Mouse (Mus musculus) kidney, adult 8-10 months (tissue): ENCODE measurements around the gene Krt222.
"Not testable (repeated sequence)": the region's sequence is repeated elsewhere in the genome, so short reads cannot be mapped to it uniquely, and the experiment has no call there.

Experiments
- DNase-seq, 2 experiments: peaks; one replicate each; pipeline ENCODE4 v3.0.0; 2022

The Krt222 gene

GRCm38 (mm10) chr11:99243820-99244374, at the start of gene Krt222:
Gene Krt222 (minus strand): TSS chr11:99244085.
- no peak for DNase-seq

DNA sequence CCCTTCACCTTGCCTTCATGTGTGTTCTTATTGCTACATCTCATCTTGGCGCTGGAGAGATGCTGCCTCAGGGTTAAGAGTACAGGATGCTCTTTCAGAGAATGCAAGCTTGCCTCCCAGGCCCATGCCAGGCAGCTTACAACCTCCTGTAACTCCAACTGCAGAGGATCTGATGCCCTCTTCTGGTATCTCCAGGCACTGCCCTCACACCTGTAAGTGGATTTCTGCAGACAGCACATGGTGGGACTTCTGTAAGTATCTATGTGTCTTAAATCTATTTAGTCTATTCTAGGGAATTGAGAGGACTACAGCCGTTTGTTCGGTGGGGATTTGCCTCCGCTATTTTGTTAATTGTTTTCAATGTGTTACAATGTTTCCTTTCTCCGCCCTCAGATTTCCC, 49.0 kb upstream of the Krt222 start:
- peak; percentile 19 to 53 for DNase-seq

DNA sequence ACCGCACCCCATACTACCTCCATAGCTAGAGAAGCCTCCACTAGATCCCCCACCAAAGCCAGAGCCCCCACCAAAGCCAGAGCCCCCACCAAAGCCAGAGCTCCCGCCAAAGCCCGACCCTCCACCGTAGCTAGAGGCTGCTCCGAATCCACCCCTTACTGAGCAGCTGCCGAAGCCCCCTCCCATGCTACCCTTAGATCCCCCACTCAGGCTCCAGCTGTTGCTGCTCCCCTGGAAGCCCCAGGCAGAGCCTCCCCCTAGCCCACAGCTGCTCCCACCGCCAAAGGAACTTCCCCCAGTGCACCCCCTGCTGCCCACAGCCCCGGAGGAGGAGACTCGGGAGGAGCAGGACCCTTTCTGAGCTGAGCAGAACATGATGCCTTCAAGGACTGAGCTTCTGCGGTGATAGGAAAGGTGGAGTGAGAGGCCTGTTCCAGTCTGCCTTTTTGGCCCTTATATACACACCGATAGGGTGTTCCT, 41.0 kb upstream of the Krt222 start, which contains the start of gene Krt24:
Krt24 (minus strand) TSS at position 430 of the 480 bp plus-strand sequence.
- no peak for DNase-seq

DNA sequence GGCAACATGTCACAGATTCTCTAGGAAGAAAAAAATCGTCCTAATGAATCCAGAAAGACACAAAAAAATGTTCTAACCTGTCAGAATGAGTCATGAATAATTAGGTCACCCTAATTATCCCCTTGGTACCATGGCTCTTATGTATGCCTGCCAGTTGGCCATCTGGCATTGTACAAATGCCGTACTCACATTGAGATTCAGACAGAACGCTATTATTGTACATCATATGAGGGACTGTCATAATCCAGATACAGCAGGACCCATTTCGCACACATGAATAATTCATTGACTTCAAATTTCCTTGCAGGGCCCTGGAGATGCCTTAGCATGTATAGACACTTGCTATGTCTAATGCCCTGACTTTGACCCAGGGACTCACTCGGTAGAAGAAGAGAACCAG, 40.1 kb upstream of the Krt222 start:
- DNase-seq: no peak

GRCm38 (mm10) chr11:99283334-99283733, 39.4 kb upstream of the Krt222 start:
- DNase-seq: no peak

DNA sequence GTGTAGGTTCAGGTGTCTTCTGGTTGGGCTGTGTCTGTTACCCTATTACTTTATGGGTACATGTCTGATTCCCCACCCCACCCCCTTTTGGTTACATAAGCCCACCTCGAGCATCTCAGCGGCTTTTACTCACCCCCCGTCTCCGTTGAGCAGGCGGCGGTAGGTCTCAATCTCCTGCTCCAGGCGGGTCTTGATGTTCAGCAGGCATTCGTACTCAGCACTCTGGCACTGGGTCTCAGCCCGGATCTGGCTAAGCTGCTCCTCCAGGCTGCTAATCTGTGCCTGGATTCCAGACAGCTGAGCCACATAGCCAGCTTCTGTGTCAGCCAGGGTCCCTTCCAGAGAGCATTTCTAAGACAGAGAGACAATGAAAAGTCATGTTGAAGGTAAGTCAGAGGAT, 37.2 kb upstream of the Krt222 start:
- DNase-seq: no peak

DNA sequence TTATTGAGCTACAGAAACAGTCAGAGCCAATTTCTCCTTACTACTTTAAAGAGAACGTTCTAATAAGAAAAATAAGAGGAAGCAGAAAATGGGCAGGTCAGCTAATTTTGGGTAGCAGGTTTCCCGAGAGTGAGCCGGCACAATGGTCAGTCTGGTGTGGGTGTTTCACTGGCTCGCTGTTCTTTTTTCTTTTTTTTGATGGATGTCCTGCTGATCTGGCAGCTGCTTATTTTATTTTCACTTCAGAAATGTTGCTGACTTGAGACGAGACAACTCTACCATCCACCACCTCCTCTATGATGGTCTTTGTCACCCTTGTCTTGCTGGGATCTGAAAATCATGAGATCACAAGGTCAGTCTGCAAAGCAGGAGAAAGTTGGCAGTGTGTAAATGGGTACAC, 36.1 kb upstream of the Krt222 start:
- DNase-seq: no peak

DNA sequence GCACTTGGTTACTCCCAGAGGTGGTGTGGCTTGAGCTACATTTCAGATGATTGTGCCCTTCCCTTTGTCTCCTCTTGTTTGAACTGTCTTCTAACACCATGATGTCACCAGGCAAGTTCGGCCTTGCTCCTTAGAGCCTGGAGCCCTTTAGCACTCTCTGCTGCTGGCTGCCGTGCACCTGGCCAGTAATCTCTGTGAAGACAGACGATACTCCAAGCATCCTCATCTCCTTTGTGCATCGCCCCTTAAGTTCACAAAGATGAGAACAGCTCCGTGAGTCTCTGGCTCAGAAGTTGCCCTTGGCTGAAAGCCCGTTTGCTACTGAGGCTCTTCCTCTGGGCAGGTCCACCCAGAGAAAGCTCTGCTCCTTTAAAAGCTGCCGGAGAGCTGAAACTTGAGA, 32.9 kb upstream of the Krt222 start:
- no peak for DNase-seq

- DNase-seq: no peak
Observed at GRCm38 (mm10) chr11:99275624-99276023, 31.7 kb upstream of the Krt222 start.

DNA sequence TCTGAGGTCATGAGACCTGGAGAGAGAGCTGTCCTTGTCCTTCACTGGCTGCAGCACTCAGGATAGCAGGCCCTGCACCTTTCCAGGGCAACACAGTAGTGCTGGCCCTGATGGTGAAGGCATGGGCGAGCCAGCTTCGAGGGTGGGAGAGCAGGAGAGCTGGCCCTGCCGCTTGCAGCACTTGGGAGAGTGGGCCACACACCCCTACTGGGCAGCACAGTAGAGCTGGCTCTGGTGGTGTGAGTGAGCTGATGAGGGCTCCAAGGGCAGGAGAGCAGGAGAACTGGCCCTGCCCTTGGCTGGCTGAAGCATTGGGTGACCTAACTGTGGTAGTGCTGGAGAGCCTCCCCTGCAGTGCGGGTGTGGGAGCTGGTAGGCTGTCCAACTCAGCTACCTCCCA, 28.8 kb upstream of the Krt222 start:
- no peak for DNase-seq

DNA sequence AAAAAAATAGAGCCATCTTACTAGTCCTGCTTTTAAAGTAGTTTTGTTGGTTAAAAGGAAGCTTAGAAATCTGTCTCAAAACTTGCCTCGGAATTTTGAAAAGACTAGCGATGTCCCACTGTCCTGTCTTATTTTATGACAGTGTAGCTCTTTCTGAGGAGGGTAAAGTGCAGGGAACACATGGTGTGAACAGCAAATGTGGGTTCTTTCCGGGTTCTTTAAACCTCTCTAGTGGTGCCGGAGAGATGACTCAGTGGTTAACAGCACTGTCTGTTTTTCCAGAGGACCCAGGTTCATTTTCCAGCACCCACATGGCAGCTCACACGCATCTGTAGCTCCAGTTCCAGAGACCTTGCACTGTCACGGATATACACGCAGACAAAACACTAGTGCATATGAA, 25.3 kb upstream of the Krt222 start:
- DNase-seq: no peak

GRCm38 (mm10) chr11:99265796-99266195, 21.9 kb upstream of the Krt222 start:
- DNase-seq: peak; percentile 20 to 22

DNA sequence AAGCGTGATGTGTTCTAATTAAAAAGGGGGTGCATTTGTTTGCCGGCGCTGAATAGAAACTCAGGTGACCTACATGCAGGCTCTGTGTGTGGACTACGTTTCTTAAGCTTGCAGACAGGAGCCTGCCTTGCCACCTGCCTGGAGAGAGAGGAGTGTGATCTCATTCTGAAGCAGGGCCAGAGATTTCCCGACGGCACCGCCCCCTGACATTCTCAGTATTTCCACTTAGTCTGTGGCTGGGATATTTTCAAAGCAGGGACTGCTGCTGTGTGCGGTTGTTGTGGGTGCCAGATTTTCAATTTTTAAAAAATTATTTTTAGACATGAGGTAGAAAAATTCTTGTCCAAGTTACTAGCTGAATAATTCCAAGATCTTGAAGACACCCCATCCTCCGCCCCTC, 21.3 kb upstream of the Krt222 start:
- peak in 1 of 2 experiments; percentile 8 for DNase-seq

DNA sequence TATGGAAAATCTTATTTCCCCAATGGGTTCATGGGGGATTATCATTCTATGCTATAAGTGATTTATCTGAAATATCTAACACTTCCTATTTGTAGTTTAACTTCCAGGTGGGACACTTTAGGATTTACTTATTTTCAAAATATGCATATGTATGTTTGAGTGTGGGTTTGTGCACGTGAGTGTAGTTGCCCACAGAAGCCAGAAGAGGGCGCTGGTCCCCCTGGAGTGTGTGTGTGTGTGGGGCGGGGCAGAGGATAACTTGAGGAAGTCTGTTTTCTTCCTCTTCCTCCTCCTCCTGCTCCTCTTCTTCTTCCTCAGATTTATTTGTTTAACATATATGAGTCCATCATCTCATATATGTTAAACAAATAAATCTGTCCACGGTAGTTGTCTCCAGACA, 12.3 kb upstream of the Krt222 start:
- DNase-seq: no peak

- no peak for DNase-seq
Observed at GRCm38 (mm10) chr11:99255316-99255715, 11.4 kb upstream of the Krt222 start.

GRCm38 (mm10) chr11:99253893-99254292, 10.0 kb upstream of the Krt222 start:
- DNase-seq: no peak

- DNase-seq: no peak
Observed at GRCm38 (mm10) chr11:99252671-99253070, 8.8 kb upstream of the Krt222 start.

DNA sequence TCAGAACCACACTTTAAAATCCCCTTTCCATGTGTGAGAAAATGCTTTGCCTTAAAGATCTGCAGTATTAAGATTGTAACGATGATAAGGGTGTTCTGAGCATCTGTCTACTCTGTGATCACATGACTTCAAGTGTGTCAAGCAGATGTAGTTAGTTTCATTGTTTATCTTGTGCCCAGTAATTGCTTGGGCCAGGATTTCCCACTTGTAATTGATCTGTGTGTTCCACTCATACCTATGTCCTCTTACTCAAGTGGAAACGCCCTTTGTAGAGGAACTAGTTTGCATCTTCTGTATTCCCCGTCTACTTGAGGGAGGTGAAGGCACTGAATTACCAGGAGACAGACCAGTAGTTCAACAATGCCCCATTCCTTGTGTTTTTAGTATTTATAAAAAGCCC, 6.8 kb upstream of the Krt222 start:
- no peak for DNase-seq

- DNase-seq: no peak
Observed at GRCm38 (mm10) chr11:99250241-99250640, 6.4 kb upstream of the Krt222 start.

- DNase-seq: peak in 1 of 2 experiments; percentile 30
Observed at GRCm38 (mm10) chr11:99249115-99249514, 5.2 kb upstream of the Krt222 start.

GRCm38 (mm10) chr11:99247916-99248315, 4.0 kb upstream of the Krt222 start:
- DNase-seq: no peak

DNA sequence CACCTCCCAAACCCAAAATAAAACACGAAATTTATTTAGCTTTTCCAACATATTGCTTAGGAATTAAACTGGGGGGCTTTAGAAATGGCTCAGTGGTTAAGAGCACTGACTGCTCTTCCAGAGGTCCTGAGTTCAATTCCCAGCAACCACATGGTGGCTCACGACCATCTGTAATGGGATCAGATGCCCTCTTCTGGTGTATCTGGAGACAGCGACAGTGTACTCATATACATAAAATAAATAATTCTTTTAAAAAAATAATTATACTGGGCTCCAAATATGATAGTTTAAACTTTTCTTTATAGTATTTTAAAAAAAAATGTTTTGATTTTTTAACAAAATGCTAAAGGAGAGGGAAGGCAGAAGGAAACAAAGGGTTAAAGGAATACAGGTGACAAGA, 634 bp upstream of the Krt222 start:
- DNase-seq: not testable (repeated sequence)

GRCm38 (mm10) chr11:99243200-99243819, 575 bp downstream of the Krt222 start:
- no peak for DNase-seq

DNA sequence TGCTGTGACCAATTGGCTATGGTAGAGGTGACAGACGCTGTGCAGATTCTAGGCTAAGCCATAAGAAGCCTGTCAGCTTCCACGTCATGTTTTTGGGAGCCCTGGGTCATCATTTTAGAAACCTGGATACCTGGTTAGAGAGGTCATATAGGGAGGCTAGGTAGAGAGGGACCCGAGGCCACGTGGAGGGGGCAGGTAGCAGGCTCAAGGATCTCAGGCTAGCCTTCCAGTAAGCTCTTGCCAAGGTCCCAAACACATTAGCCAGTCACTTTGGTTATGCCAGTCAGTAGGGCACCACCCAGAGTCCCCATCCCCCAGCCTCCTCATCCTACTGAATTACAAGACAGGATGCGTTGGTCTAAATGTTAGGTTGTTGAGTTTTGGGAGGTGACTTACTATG, 1.8 kb downstream of the Krt222 start:
- no peak for DNase-seq

- DNase-seq: no peak
Observed at GRCm38 (mm10) chr11:99238468-99238867, 5.4 kb downstream of the Krt222 start.
